Mouse (Mus musculus): Measurements from ENCODE around the gene Rab3ip.

DNA sequence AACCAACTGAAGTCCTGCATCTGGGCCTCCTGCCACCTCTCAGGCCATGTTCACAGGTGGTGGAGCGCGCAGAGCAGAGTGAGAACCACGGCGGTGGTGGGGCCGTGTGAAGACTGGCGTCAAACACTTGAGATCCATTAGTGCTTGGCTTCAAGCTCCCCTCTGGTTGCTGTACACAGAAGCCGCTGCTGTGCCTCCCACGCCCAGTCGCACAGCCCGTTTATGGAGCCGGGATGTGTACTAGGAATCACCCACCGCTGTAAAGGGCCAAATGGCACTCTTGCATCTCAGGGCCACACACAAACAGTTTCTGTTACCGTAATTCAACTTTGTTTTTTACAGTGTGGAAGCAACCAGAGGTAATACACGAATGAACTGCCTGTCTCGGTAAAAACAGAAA lies 28.4 kb downstream of the Rab3ip start:
- TF ChIP-seq MAX (IDR thresholded peaks at IDR 0.05; ENCODE audit: low read length) (no peak), JUND (IDR thresholded peaks at IDR 0.05; ENCODE audit: low read depth, low read length) (no peak), HCFC1 (IDR thresholded peaks at IDR 0.05; ENCODE audit: low read depth, low read length) (no peak), POLR2A (IDR thresholded peaks at IDR 0.05; ENCODE audit: control insufficient read depth in 1 of 2, insufficient read depth in 1 of 2, low read depth in 1 of 2, low read length in 2 of 2, poor library complexity in 1 of 2) (no peak), CTCF (IDR thresholded peaks at IDR 0.05 in 2 of 3, conservative IDR thresholded peaks at IDR 0.05 in 1 of 3; ENCODE audit: control insufficient read depth in 1 of 3, insufficient read depth in 1 of 3, low read depth in 2 of 3, low read length in 3 of 3, poor library complexity in 1 of 3, severe bottlenecking in 1 of 3) (no peak), GATA1 (IDR thresholded peaks at IDR 0.05; ENCODE audit: low read depth, low read length) (no peak), EP300 (IDR thresholded peaks at IDR 0.05; ENCODE audit: low read depth in 1 of 2, low read length in 2 of 2) (no peak), KAT2A (conservative IDR thresholded peaks at IDR 0.05; ENCODE audit: low read depth, low read length) (no peak), POLR2AphosphoS5 (IDR thresholded peaks at IDR 0.05; ENCODE audit: borderline replicate concordance, low read depth, low read length) (no peak), RAD21 (IDR thresholded peaks at IDR 0.05; ENCODE audit: low read depth, low read length) (no peak), ETS1 (IDR thresholded peaks at IDR 0.05; ENCODE audit: low read depth, low read length) (no peak), ZNF384 (IDR thresholded peaks at IDR 0.05; ENCODE audit: low read depth, low read length) (no peak)
